Mouse (Mus musculus): ENCODE results near the gene Gm340.

- no peak for TF ChIP-seq CTCF (IDR thresholded peaks at IDR 0.05; ENCODE audit: low read depth)
- TF ChIP-seq EP300 (IDR thresholded peaks at IDR 0.05; ENCODE audit: low read depth): no peak
Observed at GRCm38 (mm10) chr19:41606208-41606987, 24.2 kb downstream of the Gm340 start.

Data from heart, postnatal 0 days (tissue).